Comparison of ENCODE assay signal across 8 mouse cellular contexts in genomic region chr12:117843302-117844074, GRCm38 (mm10). TPM values are rescaled to one million over a fixed set of nuclear protein-coding genes. Genes with fewer than 3 reads are reported as not detected.
A peak's percentile ranks its signal among the peaks of the same experiment; 100 is the strongest.
DNase-seq lines count a peak whose midpoint lies in the region; ATAC-seq and TF ChIP-seq lines count a peak whose summit lies in the region.

No protein-coding gene starts in this region.

- H3K4me3 ChIP-seq in hindbrain, embryonic 15.5 days = peak overlapping the region; percentile 95

- peaks cover 4% of the 10 kb centered on the region; the same call in 1 of the 2 replicates for H3K4me1 ChIP-seq in hindbrain, embryonic 15.5 days (replicated peaks)

- H3K9ac ChIP-seq in hindbrain, embryonic 15.5 days = peak overlapping the region; percentile 74

- under 1% methylated on average over 75 of the region's 75 CpGs for WGBS in hindbrain, embryonic 15.5 days

- no peak for DNase-seq in Patski (ENCODE audit: low read depth, low spot score)
- DNase-seq in cerebellum, adult 8-10 months = peak; percentile 18
- DNase-seq in forelimb bud, embryonic 11.5 days (ENCODE audit: low read depth, low spot score) = peak; percentile 89
- DNase-seq in left cerebral cortex, adult 18-20 months (ENCODE audit: low spot score in 2 of 2) = peak; percentile 36 to 63
- DNase-seq in lung, postnatal 4 days = peak; percentile 73 to 78
- DNase-seq in retina, postnatal 1 day = peak; percentile 87
- DNase-seq in thymus, postnatal 4 days = peak; percentile 82

- no peaks in the 10 kb centered on the region for H3K9me3 ChIP-seq in hindbrain, embryonic 15.5 days

- CTCF ChIA-PET in Patski (lab: Charles Lee) = interaction anchor here (1.2 to 1.4 kb wide), 2 partner anchors 10 to 16 kb away, joined by 3 to 12 read pairs; no protein-coding TSS in a partner anchor

- H3K4me2 ChIP-seq in hindbrain, embryonic 15.5 days = peak overlapping the region; percentile 100

- no peaks in the 10 kb centered on the region for H3K27me3 ChIP-seq in Patski
- peaks cover 6% of the 10 kb centered on the region; the same call in 1 of the 2 replicates for H3K27me3 ChIP-seq in hindbrain, embryonic 15.5 days

- in situ Hi-C loops in Patski (cut with MboI; ENCODE audit: low pct_unique_long_range_greater_than_20kb) = no loop called here

- no peak overlapping the region for H3K27ac ChIP-seq in hindbrain, embryonic 15.5 days (replicated peaks)

- POLR2A ChIA-PET in Patski (lab: Charles Lee) = interaction anchor here (0.8 kb wide), 1 partner anchor 14 kb away, joined by 3 read pairs; no protein-coding TSS in a partner anchor

- no peaks in the 10 kb centered on the region for H3K36me3 ChIP-seq in hindbrain, embryonic 15.5 days

- TF ChIP-seq CTCF in Patski (IDR thresholded peaks at IDR 0.05) = no peak

- peak; percentile 82 for ATAC-seq in Patski
- ATAC-seq in hindbrain, embryonic 15.5 days (ENCODE audit: low FRiP score, low read depth) = peak; percentile 98

RNA-seq across cellular contexts. Expression of gene Cdca7l, which starts 39.4 kb away (rescaled TPM):
- polyA plus RNA-seq in Patski (2021) = 21.9 TPM
- 5.9 and 7.0 TPM in 2 replicates for polyA plus RNA-seq in hindbrain, embryonic 15.5 days (2015; fragmentation: Nextera tagmentation; extraction: Ambion mirVana)
- under 1 TPM; 0.35 to 0.37 TPM for total RNA-seq in left cerebral cortex, adult 18-20 months (2021)
